Mouse (Mus musculus): ENCODE data around the gene Gm44805. TPM values are rescaled to one million over a fixed set of nuclear protein-coding genes. Genes with fewer than 3 reads are reported as not detected.

Gene Gm44805
- polyA plus RNA-seq, 1 experiment from 2014 or later = not detected

GRCm38 (mm10) chr7:19664955-19665841, 16.0 kb downstream of the Gm44805 start, which contains the start of gene Clptm1:
Clptm1 (minus strand) TSS chr7:19665033.
- ATAC-seq (replicated peaks; ENCODE audit: low FRiP score, low TSS enrichment, low read depth) (peak; percentile 91), DNase-seq (ENCODE audit: low spot score) (peak; percentile 96)
- Histone ChIP-seq H3K27ac (ENCODE audit: low read depth) (peak within 1 kb of the TSS; percentile 92), H3K9me3 (ENCODE audit: control insufficient read depth, low read length) (no peaks in the 10 kb centered on the region), H3K4me1 (replicated peaks; ENCODE audit: control insufficient read depth, insufficient read depth, low read length) (peaks cover 13% of the 10 kb centered on the region), H3K4me3 (ENCODE audit: low read depth, low read length) (peak within 1 kb of the TSS; percentile 89), H3K36me3 (ENCODE audit: control insufficient read depth, insufficient read depth, low read length) (peaks cover 13% of the 10 kb centered on the region; the same call in 1 of the 2 replicates), H3K9ac (ENCODE audit: low read length) (peak within 1 kb of the TSS; percentile 91), H3K27me3 (replicated peaks; ENCODE audit: control insufficient read depth, insufficient read depth, low read length) (no peaks in the 10 kb centered on the region), H3K4me2 (ENCODE audit: low read length) (peak within 1 kb of the TSS; percentile 87)
- WGBS = under 1% methylated on average over 55 of the region's 63 CpGs

DNA sequence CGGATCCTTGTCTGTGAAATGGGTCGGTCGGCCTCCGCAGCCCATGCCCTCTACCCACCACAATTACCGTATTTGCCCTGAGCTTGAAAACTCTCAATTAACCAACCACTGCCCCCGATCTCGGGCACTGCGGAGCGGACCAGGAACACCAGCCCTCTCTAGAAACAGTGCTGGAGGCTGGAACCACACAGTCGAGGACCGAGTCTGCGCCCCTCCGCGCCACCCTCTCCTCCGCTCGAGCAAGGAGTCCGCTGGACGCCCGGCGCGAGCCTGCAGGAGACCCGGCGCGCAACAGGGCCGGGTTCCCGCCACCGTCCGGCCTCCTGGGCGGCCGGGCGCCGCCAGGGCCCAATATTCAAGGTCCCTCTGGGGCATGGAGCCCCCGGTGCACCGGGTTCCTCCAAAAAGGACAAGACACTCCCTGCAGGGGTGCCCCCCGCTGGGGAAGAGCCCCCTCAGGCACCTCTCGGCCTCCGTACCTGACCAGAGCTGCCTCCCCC, 16.7 kb downstream of the Gm44805 start:
- H3K4me2 ChIP-seq (ENCODE audit: low read length) = peak overlapping the region; percentile 87
- under 1% methylated on average over 37 of the region's 37 CpGs for WGBS
- peaks cover 13% of the 10 kb centered on the region for H3K4me1 ChIP-seq (replicated peaks; ENCODE audit: control insufficient read depth, insufficient read depth, low read length)
- H3K27ac ChIP-seq (ENCODE audit: low read depth) = 0 out of 2 replicates have a peak overlapping the region, but pooled peaks have one; percentile 44
- H3K27me3 ChIP-seq (replicated peaks; ENCODE audit: control insufficient read depth, insufficient read depth, low read length) = no peaks in the 10 kb centered on the region
- H3K9me3 ChIP-seq (ENCODE audit: control insufficient read depth, low read length) = no peaks in the 10 kb centered on the region
- DNase-seq (ENCODE audit: low spot score) = no peak
- peak overlapping the region; percentile 91 for H3K9ac ChIP-seq (ENCODE audit: low read length)
- peak overlapping the region; percentile 89 for H3K4me3 ChIP-seq (ENCODE audit: low read depth, low read length)
- peaks cover 19% of the 10 kb centered on the region; the same call in 1 of the 2 replicates for H3K36me3 ChIP-seq (ENCODE audit: control insufficient read depth, insufficient read depth, low read length)
- no peak; the same call in 1 of the 2 replicates for ATAC-seq (replicated peaks; ENCODE audit: low FRiP score, low TSS enrichment, low read depth)

- ATAC-seq (replicated peaks; ENCODE audit: low FRiP score, low TSS enrichment, low read depth) (no peak), DNase-seq (ENCODE audit: low spot score) (no peak)
- Histone ChIP-seq H3K27ac (ENCODE audit: low read depth) (no peak overlapping the region), H3K36me3 (ENCODE audit: control insufficient read depth, insufficient read depth, low read length) (peaks cover 23% of the 10 kb centered on the region), H3K9ac (ENCODE audit: low read length) (peak overlapping the region; percentile 91), H3K9me3 (ENCODE audit: control insufficient read depth, low read length) (no peaks in the 10 kb centered on the region), H3K4me3 (ENCODE audit: low read depth, low read length) (peak overlapping the region; percentile 89), H3K4me1 (replicated peaks; ENCODE audit: control insufficient read depth, insufficient read depth, low read length) (peaks cover 13% of the 10 kb centered on the region), H3K27me3 (replicated peaks; ENCODE audit: control insufficient read depth, insufficient read depth, low read length) (no peaks in the 10 kb centered on the region), H3K4me2 (ENCODE audit: low read length) (peak overlapping the region; percentile 87)
- 11% methylated on average over 8 of the region's 8 CpGs for WGBS
Measured at GRCm38 (mm10) chr7:19663940-19664339, 17.3 kb downstream of the Gm44805 start.

GRCm38 (mm10) chr7:19652614-19653013, 28.6 kb downstream of the Gm44805 start:
- Histone ChIP-seq H3K4me2 (ENCODE audit: low read length) (no peak overlapping the region), H3K36me3 (ENCODE audit: control insufficient read depth, insufficient read depth, low read length) (peaks cover 74% of the 10 kb centered on the region), H3K4me1 (replicated peaks; ENCODE audit: control insufficient read depth, insufficient read depth, low read length) (no peaks in the 10 kb centered on the region), H3K27ac (ENCODE audit: low read depth) (no peak overlapping the region), H3K9ac (ENCODE audit: low read length) (no peak overlapping the region), H3K27me3 (replicated peaks; ENCODE audit: control insufficient read depth, insufficient read depth, low read length) (no peaks in the 10 kb centered on the region), H3K9me3 (ENCODE audit: control insufficient read depth, low read length) (no peaks in the 10 kb centered on the region), H3K4me3 (ENCODE audit: low read depth, low read length) (no peak overlapping the region)
- ATAC-seq (replicated peaks; ENCODE audit: low FRiP score, low TSS enrichment, low read depth) = no peak
- no peak for DNase-seq (ENCODE audit: low spot score)
- WGBS = 88% methylated on average over 2 of the region's 2 CpGs

DNA sequence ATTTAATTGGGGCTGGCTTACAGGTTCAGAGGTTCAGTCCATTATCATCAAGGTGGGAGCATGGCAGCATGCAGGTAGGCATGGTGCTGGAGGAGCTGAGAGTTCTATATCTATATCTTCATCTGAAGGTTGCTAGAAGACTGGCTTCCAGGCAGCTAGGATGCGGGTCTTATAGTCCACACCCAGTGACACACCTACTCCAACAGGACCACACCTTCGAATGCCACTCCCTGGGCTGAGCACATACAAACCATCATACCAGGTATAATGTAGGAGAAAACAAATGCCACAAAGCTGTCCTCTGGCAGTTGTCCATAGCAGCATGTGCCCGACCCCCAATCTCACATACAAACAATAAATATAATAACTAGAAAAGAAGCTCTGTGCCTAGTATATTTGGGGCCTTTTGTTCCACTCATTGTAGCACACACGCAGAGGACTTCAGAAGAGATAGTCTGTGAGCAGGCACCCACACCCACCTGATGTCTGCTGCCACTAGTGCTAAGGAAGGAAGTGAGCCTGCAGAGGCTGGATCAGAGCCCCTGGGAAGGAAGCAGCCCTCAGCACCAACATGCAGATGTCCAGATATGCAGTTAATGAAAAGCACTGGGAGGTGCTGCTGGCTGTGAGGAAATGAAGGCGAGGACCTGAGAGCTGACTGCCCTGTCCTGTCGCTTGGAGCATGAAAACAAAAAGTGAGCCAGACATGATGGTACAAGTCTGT, 30.0 kb downstream of the Gm44805 start:
- ATAC-seq (replicated peaks; ENCODE audit: low FRiP score, low TSS enrichment, low read depth) = no peak
- Histone ChIP-seq H3K4me3 (ENCODE audit: low read depth, low read length) (no peak overlapping the region), H3K27me3 (replicated peaks; ENCODE audit: control insufficient read depth, insufficient read depth, low read length) (no peaks in the 10 kb centered on the region), H3K27ac (ENCODE audit: low read depth) (no peak overlapping the region), H3K9me3 (ENCODE audit: control insufficient read depth, low read length) (no peaks in the 10 kb centered on the region), H3K36me3 (ENCODE audit: control insufficient read depth, insufficient read depth, low read length) (peaks cover 85% of the 10 kb centered on the region), H3K9ac (ENCODE audit: low read length) (no peak overlapping the region), H3K4me1 (replicated peaks; ENCODE audit: control insufficient read depth, insufficient read depth, low read length) (no peaks in the 10 kb centered on the region), H3K4me2 (ENCODE audit: low read length) (no peak overlapping the region)
- DNase-seq (ENCODE audit: low spot score) = no peak
- WGBS = 87% methylated on average over 6 of the region's 6 CpGs

GRCm38 (mm10) chr7:19641223-19641622, 40.0 kb downstream of the Gm44805 start:
- Histone ChIP-seq H3K9ac (ENCODE audit: low read length) (no peak overlapping the region), H3K36me3 (ENCODE audit: control insufficient read depth, insufficient read depth, low read length) (peaks cover 96% of the 10 kb centered on the region), H3K4me2 (ENCODE audit: low read length) (no peak overlapping the region), H3K4me3 (ENCODE audit: low read depth, low read length) (no peak overlapping the region), H3K27ac (ENCODE audit: low read depth) (no peak overlapping the region), H3K4me1 (replicated peaks; ENCODE audit: control insufficient read depth, insufficient read depth, low read length) (no peaks in the 10 kb centered on the region), H3K27me3 (replicated peaks; ENCODE audit: control insufficient read depth, insufficient read depth, low read length) (no peaks in the 10 kb centered on the region), H3K9me3 (ENCODE audit: control insufficient read depth, low read length) (no peaks in the 10 kb centered on the region)
- ATAC-seq (replicated peaks; ENCODE audit: low FRiP score, low TSS enrichment, low read depth) (no peak), DNase-seq (ENCODE audit: low spot score) (no peak)
- WGBS = 91% methylated on average over 4 of the region's 4 CpGs

DNA sequence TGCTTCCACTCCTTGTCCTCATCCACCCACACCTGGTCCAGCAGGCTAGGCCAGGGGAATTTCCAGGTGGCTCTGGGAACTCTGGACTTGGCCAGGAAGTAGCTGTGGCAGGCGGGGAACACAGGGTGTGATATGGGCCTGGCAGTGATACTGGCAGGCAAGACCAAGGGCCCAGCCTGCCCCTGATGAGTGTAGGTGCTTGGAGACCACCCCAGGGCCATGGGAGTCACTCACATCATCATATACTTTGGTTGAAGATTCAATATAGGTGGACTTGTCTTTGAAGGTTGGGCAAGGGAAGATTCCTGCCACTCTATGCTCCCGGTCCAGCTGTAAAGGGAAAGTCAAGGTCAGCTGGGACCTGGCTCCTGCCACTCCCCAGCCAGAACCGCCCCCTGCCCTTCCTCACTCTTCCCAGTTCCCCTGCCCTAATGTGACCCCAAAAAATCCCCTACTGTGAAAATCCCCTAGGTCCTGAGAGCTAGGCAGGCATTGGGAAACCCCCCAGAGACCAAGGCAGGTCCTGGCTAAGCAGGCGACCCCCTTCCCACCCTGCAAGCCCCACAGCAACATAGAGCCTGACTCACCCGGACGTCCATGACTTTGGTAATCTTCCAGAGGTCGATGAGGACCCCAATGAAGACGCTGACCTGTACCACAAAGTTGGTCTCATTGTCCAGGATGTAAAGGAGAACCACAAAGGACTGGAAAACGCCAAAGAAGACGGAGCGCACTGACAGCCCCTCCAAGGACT, 46.0 kb downstream of the Gm44805 start:
- Histone ChIP-seq H3K9me3 (ENCODE audit: control insufficient read depth, low read length) (no peaks in the 10 kb centered on the region), H3K36me3 (ENCODE audit: control insufficient read depth, insufficient read depth, low read length) (peaks cover 84% of the 10 kb centered on the region), H3K9ac (ENCODE audit: low read length) (no peak overlapping the region), H3K4me3 (ENCODE audit: low read depth, low read length) (no peak overlapping the region), H3K4me2 (ENCODE audit: low read length) (no peak overlapping the region), H3K27ac (ENCODE audit: low read depth) (no peak overlapping the region), H3K27me3 (replicated peaks; ENCODE audit: control insufficient read depth, insufficient read depth, low read length) (no peaks in the 10 kb centered on the region), H3K4me1 (replicated peaks; ENCODE audit: control insufficient read depth, insufficient read depth, low read length) (no peaks in the 10 kb centered on the region)
- ATAC-seq (replicated peaks; ENCODE audit: low FRiP score, low TSS enrichment, low read depth) = no peak
- 91% methylated on average over 11 of the region's 11 CpGs for WGBS
- DNase-seq (ENCODE audit: low spot score) = no peak

DNA sequence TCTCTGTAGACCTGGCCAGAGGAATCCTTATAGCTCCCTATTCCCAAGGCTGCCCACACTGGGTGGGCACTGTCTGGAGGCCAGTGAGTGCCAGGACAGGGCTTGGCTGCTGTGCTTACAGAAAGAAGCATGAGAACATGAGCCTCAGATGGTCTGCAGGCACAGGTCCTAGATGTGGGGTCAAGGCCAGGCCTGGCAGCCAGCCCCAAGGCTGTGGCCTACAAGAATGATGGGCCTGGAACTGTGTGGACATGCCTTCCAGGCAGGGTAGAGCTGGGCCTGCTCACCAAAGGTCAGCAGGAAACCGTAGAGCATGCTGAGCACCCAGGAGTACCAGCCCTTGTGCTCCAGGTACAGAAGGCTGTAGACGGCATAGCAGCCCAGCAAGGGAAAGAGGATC, 46.6 kb downstream of the Gm44805 start:
- WGBS = 92% methylated on average over 2 of the region's 2 CpGs
- DNase-seq (ENCODE audit: low spot score) (no peak), ATAC-seq (replicated peaks; ENCODE audit: low FRiP score, low TSS enrichment, low read depth) (no peak)
- Histone ChIP-seq H3K9me3 (ENCODE audit: control insufficient read depth, low read length) (no peaks in the 10 kb centered on the region), H3K4me1 (replicated peaks; ENCODE audit: control insufficient read depth, insufficient read depth, low read length) (no peaks in the 10 kb centered on the region), H3K27me3 (replicated peaks; ENCODE audit: control insufficient read depth, insufficient read depth, low read length) (no peaks in the 10 kb centered on the region), H3K4me2 (ENCODE audit: low read length) (no peak overlapping the region), H3K27ac (ENCODE audit: low read depth) (no peak overlapping the region), H3K4me3 (ENCODE audit: low read depth, low read length) (no peak overlapping the region), H3K9ac (ENCODE audit: low read length) (no peak overlapping the region), H3K36me3 (ENCODE audit: control insufficient read depth, insufficient read depth, low read length) (peaks cover 78% of the 10 kb centered on the region)
